Mouse (Mus musculus): Measurements from ENCODE around the gene Mrto4. TPM values are rescaled to one million over a fixed set of nuclear protein-coding genes. Genes with fewer than 3 reads are reported as not detected.
A peak's percentile ranks its signal among the peaks of the same experiment; 100 is the strongest.

The Mrto4 gene
- polyA plus RNA-seq, 1 experiment from 2014 or later = 39.0 TPM

- no peak overlapping the region for H3K4me2 ChIP-seq (replicated peaks; ENCODE audit: low read depth)
- no peak overlapping the region for H3K27ac ChIP-seq (ENCODE audit: low read depth, low read length)
- H3K9me3 ChIP-seq (ENCODE audit: control insufficient read depth) = no peaks in the 10 kb centered on the region
- no peaks in the 10 kb centered on the region for H3K4me1 ChIP-seq (replicated peaks; ENCODE audit: control insufficient read depth, insufficient read depth, low read length)
- peaks cover 77% of the 10 kb centered on the region for H3K36me3 ChIP-seq (ENCODE audit: control insufficient read depth, insufficient read depth)
- no peaks in the 10 kb centered on the region for H3K27me3 ChIP-seq (replicated peaks; ENCODE audit: control insufficient read depth, insufficient read depth, low read length)
- WGBS = 94% methylated on average over 4 of the region's 4 CpGs
- H3K4me3 ChIP-seq (ENCODE audit: low read depth, low read length) = no peak overlapping the region
- TF ChIP-seq CTCF (IDR thresholded peaks at IDR 0.05; ENCODE audit: low read depth) = no peak
- no peak for ATAC-seq
- no peak overlapping the region for H3K9ac ChIP-seq (ENCODE audit: low read depth, low read length)
Observed at GRCm38 (mm10) chr4:139373130-139373529, 20.8 kb upstream of the Mrto4 start.

GRCm38 (mm10) chr4:139368038-139368437 lies 15.7 kb upstream of the Mrto4 start:
- H3K4me2 ChIP-seq (replicated peaks; ENCODE audit: low read depth) = no peak overlapping the region
- no peak for TF ChIP-seq CTCF (IDR thresholded peaks at IDR 0.05; ENCODE audit: low read depth)
- no peak for ATAC-seq
- peaks cover 94% of the 10 kb centered on the region for H3K36me3 ChIP-seq (ENCODE audit: control insufficient read depth, insufficient read depth)
- H3K9me3 ChIP-seq (ENCODE audit: control insufficient read depth) = no peaks in the 10 kb centered on the region
- H3K27ac ChIP-seq (ENCODE audit: low read depth, low read length) = no peak overlapping the region
- 93% methylated on average over 5 of the region's 5 CpGs for WGBS
- no peaks in the 10 kb centered on the region for H3K27me3 ChIP-seq (replicated peaks; ENCODE audit: control insufficient read depth, insufficient read depth, low read length)
- no peak overlapping the region for H3K4me3 ChIP-seq (ENCODE audit: low read depth, low read length)
- no peak overlapping the region for H3K9ac ChIP-seq (ENCODE audit: low read depth, low read length)
- no peaks in the 10 kb centered on the region for H3K4me1 ChIP-seq (replicated peaks; ENCODE audit: control insufficient read depth, insufficient read depth, low read length)

GRCm38 (mm10) chr4:139367336-139367735 lies 15.0 kb upstream of the Mrto4 start:
- no peak for ATAC-seq
- Histone ChIP-seq H3K36me3 (ENCODE audit: control insufficient read depth, insufficient read depth) (peaks cover 94% of the 10 kb centered on the region), H3K4me2 (replicated peaks; ENCODE audit: low read depth) (no peak overlapping the region)

GRCm38 (mm10) chr4:139360761-139361548 lies 8.6 kb upstream of the Mrto4 start:
- no peaks in the 10 kb centered on the region for H3K4me1 ChIP-seq (replicated peaks; ENCODE audit: control insufficient read depth, insufficient read depth, low read length)
- peaks cover 91% of the 10 kb centered on the region for H3K36me3 ChIP-seq (ENCODE audit: control insufficient read depth, insufficient read depth)
- TF ChIP-seq CTCF (IDR thresholded peaks at IDR 0.05; ENCODE audit: low read depth) = no peak
- no peak overlapping the region for H3K4me2 ChIP-seq (replicated peaks; ENCODE audit: low read depth)
- no peak overlapping the region for H3K27ac ChIP-seq (ENCODE audit: low read depth, low read length)
- H3K9me3 ChIP-seq (ENCODE audit: control insufficient read depth) = no peaks in the 10 kb centered on the region
- H3K27me3 ChIP-seq (replicated peaks; ENCODE audit: control insufficient read depth, insufficient read depth, low read length) = no peaks in the 10 kb centered on the region
- no peak for ATAC-seq
- no peak overlapping the region for H3K4me3 ChIP-seq (ENCODE audit: low read depth, low read length)
- WGBS = 92% methylated on average over 11 of the region's 11 CpGs
- no peak overlapping the region for H3K9ac ChIP-seq (ENCODE audit: low read depth, low read length)

More at GRCm38 (mm10) chr4:139367336-139367735, 15.0 kb upstream of the Mrto4 start:
- Histone ChIP-seq H3K27ac (ENCODE audit: low read depth, low read length) (no peak overlapping the region), H3K9ac (ENCODE audit: low read depth, low read length) (no peak overlapping the region), H3K27me3 (replicated peaks; ENCODE audit: control insufficient read depth, insufficient read depth, low read length) (no peaks in the 10 kb centered on the region), H3K9me3 (ENCODE audit: control insufficient read depth) (no peaks in the 10 kb centered on the region), H3K4me1 (replicated peaks; ENCODE audit: control insufficient read depth, insufficient read depth, low read length) (no peaks in the 10 kb centered on the region), H3K4me3 (ENCODE audit: low read depth, low read length) (no peak overlapping the region)
- 93% methylated on average over 3 of the region's 3 CpGs for WGBS
- no peak for TF ChIP-seq CTCF (IDR thresholded peaks at IDR 0.05; ENCODE audit: low read depth)

GRCm38 (mm10) chr4:139357211-139357610 lies 4.8 kb upstream of the Mrto4 start:
- Histone ChIP-seq H3K4me1 (replicated peaks; ENCODE audit: control insufficient read depth, insufficient read depth, low read length) (0 out of 2 replicates have a peak, but pooled peaks cover 3% of the 10 kb centered on the region), H3K4me2 (replicated peaks; ENCODE audit: low read depth) (no peak overlapping the region), H3K4me3 (ENCODE audit: low read depth, low read length) (no peak overlapping the region), H3K27ac (ENCODE audit: low read depth, low read length) (no peak overlapping the region), H3K9me3 (ENCODE audit: control insufficient read depth) (no peaks in the 10 kb centered on the region), H3K9ac (ENCODE audit: low read depth, low read length) (no peak overlapping the region), H3K36me3 (ENCODE audit: control insufficient read depth, insufficient read depth) (peaks cover 63% of the 10 kb centered on the region), H3K27me3 (replicated peaks; ENCODE audit: control insufficient read depth, insufficient read depth, low read length) (no peaks in the 10 kb centered on the region)
- no peak for ATAC-seq
- TF ChIP-seq CTCF (IDR thresholded peaks at IDR 0.05; ENCODE audit: low read depth) = no peak
- WGBS = 89% methylated on average over 3 of the region's 3 CpGs

- no peak for TF ChIP-seq CTCF (IDR thresholded peaks at IDR 0.05; ENCODE audit: low read depth)
- WGBS = 0% methylated on average over 7 of the region's 7 CpGs
- 0 out of 2 replicates have a peak, but pooled peaks cover 7% of the 10 kb centered on the region for H3K4me1 ChIP-seq (replicated peaks; ENCODE audit: control insufficient read depth, insufficient read depth, low read length)
- H3K36me3 ChIP-seq (ENCODE audit: control insufficient read depth, insufficient read depth) = peaks cover 41% of the 10 kb centered on the region
- H3K9me3 ChIP-seq (ENCODE audit: control insufficient read depth) = no peaks in the 10 kb centered on the region
- peak overlapping the region; percentile 85 for H3K9ac ChIP-seq (ENCODE audit: low read depth, low read length)
- H3K4me2 ChIP-seq (replicated peaks; ENCODE audit: low read depth) = peak overlapping the region; percentile 73
- peak; percentile 35 for ATAC-seq
- H3K4me3 ChIP-seq (ENCODE audit: low read depth, low read length) = peak overlapping the region; percentile 68
- H3K27me3 ChIP-seq (replicated peaks; ENCODE audit: control insufficient read depth, insufficient read depth, low read length) = no peaks in the 10 kb centered on the region
- H3K27ac ChIP-seq (ENCODE audit: low read depth, low read length) = peak overlapping the region; percentile 97
Observed at GRCm38 (mm10) chr4:139352832-139353231, 456 bp upstream of the Mrto4 start.

Measured in intestine, postnatal 0 days (tissue).